Mouse (Mus musculus): ENCODE measurements around the gene Top1. TPM values are rescaled to one million over a fixed set of nuclear protein-coding genes. Genes with fewer than 3 reads are reported as not detected.

The Top1 gene
- polyA plus RNA-seq, 1 experiment from 2014 or later: 48.6 TPM

GRCm38 (mm10) chr2:160723613-160724375 lies 78.1 kb downstream of the Top1 start:
- Histone ChIP-seq H3K4me2 (ENCODE audit: low read length) (no peak overlapping the region), H3K9me3 (ENCODE audit: control insufficient read depth, low read length) (no peaks in the 10 kb centered on the region), H3K9ac (ENCODE audit: low read length) (no peak overlapping the region), H3K27me3 (ENCODE audit: control insufficient read depth, insufficient read depth, low read length) (no peaks in the 10 kb centered on the region), H3K36me3 (ENCODE audit: control insufficient read depth, insufficient read depth, low read length) (peaks cover 69% of the 10 kb centered on the region), H3K4me1 (ENCODE audit: control insufficient read depth in 2 of 2, insufficient read depth in 2 of 2, low read length in 2 of 2) (no peaks in the 10 kb centered on the region), H3K4me3 (ENCODE audit: control insufficient read depth in 1 of 2, insufficient read depth in 1 of 2, low read depth in 1 of 2, low read length in 2 of 2) (no peak overlapping the region), H3K27ac (replicated peaks in 1 of 2; ENCODE audit: control insufficient read depth in 1 of 2, insufficient read depth in 1 of 2, low read depth in 2 of 2, low read length in 2 of 2) (no peak overlapping the region)
- ATAC-seq (ENCODE audit: insufficient number of reproducible peaks, insufficient read depth, low FRiP score, low read depth): no peak
- WGBS: 96% methylated on average over 4 of the region's 4 CpGs

- Histone ChIP-seq H3K9ac (ENCODE audit: low read length) (no peak overlapping the region), H3K4me2 (ENCODE audit: low read length) (no peak overlapping the region), H3K36me3 (ENCODE audit: control insufficient read depth, insufficient read depth, low read length) (peaks cover 62% of the 10 kb centered on the region), H3K4me3 (ENCODE audit: control insufficient read depth in 1 of 2, insufficient read depth in 1 of 2, low read depth in 1 of 2, low read length in 2 of 2) (no peak overlapping the region), H3K27me3 (ENCODE audit: control insufficient read depth, insufficient read depth, low read length) (no peaks in the 10 kb centered on the region), H3K27ac (replicated peaks in 1 of 2; ENCODE audit: control insufficient read depth in 1 of 2, insufficient read depth in 1 of 2, low read depth in 2 of 2, low read length in 2 of 2) (no peak overlapping the region), H3K4me1 (ENCODE audit: control insufficient read depth in 2 of 2, insufficient read depth in 2 of 2, low read length in 2 of 2) (no peaks in the 10 kb centered on the region), H3K9me3 (ENCODE audit: control insufficient read depth, low read length) (no peaks in the 10 kb centered on the region)
- 84% methylated on average over 5 of the region's 5 CpGs for WGBS
- no peak for ATAC-seq (ENCODE audit: insufficient number of reproducible peaks, insufficient read depth, low FRiP score, low read depth)
Measured at GRCm38 (mm10) chr2:160724536-160724935, 78.8 kb downstream of the Top1 start.

- Histone ChIP-seq H3K27me3 (ENCODE audit: control insufficient read depth, insufficient read depth, low read length) (no peaks in the 10 kb centered on the region), H3K27ac (replicated peaks in 1 of 2; ENCODE audit: control insufficient read depth in 1 of 2, insufficient read depth in 1 of 2, low read depth in 2 of 2, low read length in 2 of 2) (no peak overlapping the region), H3K36me3 (ENCODE audit: control insufficient read depth, insufficient read depth, low read length) (peaks cover 46% of the 10 kb centered on the region), H3K4me3 (ENCODE audit: control insufficient read depth in 1 of 2, insufficient read depth in 1 of 2, low read depth in 1 of 2, low read length in 2 of 2) (no peak overlapping the region), H3K4me1 (ENCODE audit: control insufficient read depth in 2 of 2, insufficient read depth in 2 of 2, low read length in 2 of 2) (peaks cover 3 to 11% of the 10 kb centered on the region in 2 experiments; a peak in 3 of 4 replicates), H3K4me2 (ENCODE audit: low read length) (no peak overlapping the region), H3K9ac (ENCODE audit: low read length) (no peak overlapping the region), H3K9me3 (ENCODE audit: control insufficient read depth, low read length) (no peaks in the 10 kb centered on the region)
- ATAC-seq (ENCODE audit: insufficient number of reproducible peaks, insufficient read depth, low FRiP score, low read depth): no peak
- WGBS: 75% methylated on average over 6 of the region's 6 CpGs
Measured at GRCm38 (mm10) chr2:160725877-160726864, 80.5 kb downstream of the Top1 start.

GRCm38 (mm10) chr2:160728972-160729371 lies 83.3 kb downstream of the Top1 start:
- H3K4me3 ChIP-seq (ENCODE audit: control insufficient read depth in 1 of 2, insufficient read depth in 1 of 2, low read depth in 1 of 2, low read length in 2 of 2): no peak overlapping the region

GRCm38 (mm10) chr2:160729436-160729835 lies 83.7 kb downstream of the Top1 start:
- peaks cover 16% of the 10 kb centered on the region for H3K36me3 ChIP-seq (ENCODE audit: control insufficient read depth, insufficient read depth, low read length)
- no peak overlapping the region for H3K4me3 ChIP-seq (ENCODE audit: control insufficient read depth in 1 of 2, insufficient read depth in 1 of 2, low read depth in 1 of 2, low read length in 2 of 2)
- H3K4me2 ChIP-seq (ENCODE audit: low read length): no peak overlapping the region
- H3K9me3 ChIP-seq (ENCODE audit: control insufficient read depth, low read length): no peaks in the 10 kb centered on the region
- WGBS: 72% methylated on average over 2 of the region's 2 CpGs
- no peak for ATAC-seq (ENCODE audit: insufficient number of reproducible peaks, insufficient read depth, low FRiP score, low read depth)
- no peak overlapping the region for H3K9ac ChIP-seq (ENCODE audit: low read length)
- no peaks in the 10 kb centered on the region for H3K27me3 ChIP-seq (ENCODE audit: control insufficient read depth, insufficient read depth, low read length)
- peaks cover 17 to 32% of the 10 kb centered on the region in 2 experiments for H3K4me1 ChIP-seq (ENCODE audit: control insufficient read depth in 2 of 2, insufficient read depth in 2 of 2, low read length in 2 of 2)
- no peak overlapping the region for H3K27ac ChIP-seq (replicated peaks in 1 of 2; ENCODE audit: control insufficient read depth in 1 of 2, insufficient read depth in 1 of 2, low read depth in 2 of 2, low read length in 2 of 2)

More at GRCm38 (mm10) chr2:160728972-160729371, 83.3 kb downstream of the Top1 start:
- H3K27ac ChIP-seq (replicated peaks in 1 of 2; ENCODE audit: control insufficient read depth in 1 of 2, insufficient read depth in 1 of 2, low read depth in 2 of 2, low read length in 2 of 2): no peak overlapping the region
- peaks cover 20% of the 10 kb centered on the region for H3K36me3 ChIP-seq (ENCODE audit: control insufficient read depth, insufficient read depth, low read length)
- H3K4me1 ChIP-seq (ENCODE audit: control insufficient read depth in 2 of 2, insufficient read depth in 2 of 2, low read length in 2 of 2): peaks cover 14 to 28% of the 10 kb centered on the region in 2 experiments
- no peaks in the 10 kb centered on the region for H3K9me3 ChIP-seq (ENCODE audit: control insufficient read depth, low read length)
- H3K4me2 ChIP-seq (ENCODE audit: low read length): no peak overlapping the region
- WGBS: 88% methylated on average over 3 of the region's 3 CpGs
- ATAC-seq (ENCODE audit: insufficient number of reproducible peaks, insufficient read depth, low FRiP score, low read depth): no peak
- H3K9ac ChIP-seq (ENCODE audit: low read length): no peak overlapping the region
- H3K27me3 ChIP-seq (ENCODE audit: control insufficient read depth, insufficient read depth, low read length): no peaks in the 10 kb centered on the region

DNA sequence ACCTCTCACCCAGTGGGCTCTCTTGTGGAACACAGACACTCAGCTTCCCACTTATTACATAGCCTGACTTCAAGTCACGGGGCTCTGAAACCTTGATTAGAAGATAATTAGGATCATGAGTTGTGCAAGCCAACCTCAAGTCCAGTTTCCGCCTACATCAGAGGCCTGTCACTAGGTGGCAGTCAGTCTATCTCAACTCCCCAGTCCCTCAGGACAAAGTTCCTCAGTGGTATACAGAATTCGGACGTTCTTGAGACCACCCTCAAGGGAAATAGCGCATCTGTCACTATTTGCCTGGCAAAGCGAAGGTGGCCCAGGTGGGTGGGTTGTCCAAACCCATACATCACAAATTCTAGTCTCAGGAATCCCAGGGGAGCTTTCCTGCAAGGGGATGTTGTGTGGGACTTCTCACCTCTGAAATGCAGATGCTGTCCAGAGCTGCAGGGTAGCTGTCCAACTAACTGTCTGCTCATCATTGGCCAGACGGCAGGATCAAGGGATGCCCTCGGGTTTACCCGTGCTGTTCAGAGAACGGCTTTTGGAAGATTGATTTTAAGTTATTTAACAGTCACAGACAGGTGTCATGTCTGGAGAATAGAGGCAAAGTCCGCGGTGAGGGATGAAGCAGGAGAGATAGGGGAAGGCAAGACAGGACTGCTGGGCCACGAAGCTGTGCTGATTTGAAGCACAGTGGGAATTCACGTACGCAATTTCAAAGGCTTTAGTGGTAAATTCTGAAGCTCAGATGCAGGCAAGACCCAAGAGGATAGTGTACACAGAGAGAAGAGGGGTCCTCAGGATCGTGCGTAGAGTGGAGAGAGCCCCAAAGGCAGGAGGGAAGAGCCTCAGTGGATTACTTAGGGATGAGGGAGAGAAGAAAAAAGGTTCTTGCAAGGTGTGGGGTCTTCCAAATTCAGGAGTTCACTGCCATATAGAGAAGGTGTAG lies 84.4 kb downstream of the Top1 start:
- H3K4me2 ChIP-seq (ENCODE audit: low read length): peak overlapping the region; percentile 96
- H3K4me3 ChIP-seq (ENCODE audit: control insufficient read depth in 1 of 2, insufficient read depth in 1 of 2, low read depth in 1 of 2, low read length in 2 of 2): peak overlapping the region; percentile 87 to 96
- WGBS: 25% methylated on average over 17 of the region's 17 CpGs
- peak overlapping the region; percentile 98 for H3K9ac ChIP-seq (ENCODE audit: low read length)
- ATAC-seq (ENCODE audit: insufficient number of reproducible peaks, insufficient read depth, low FRiP score, low read depth): no peak
- peaks cover 18 to 39% of the 10 kb centered on the region in 2 experiments for H3K4me1 ChIP-seq (ENCODE audit: control insufficient read depth in 2 of 2, insufficient read depth in 2 of 2, low read length in 2 of 2)
- no peak overlapping the region for H3K27ac ChIP-seq (replicated peaks in 1 of 2; ENCODE audit: control insufficient read depth in 1 of 2, insufficient read depth in 1 of 2, low read depth in 2 of 2, low read length in 2 of 2)
- no peaks in the 10 kb centered on the region for H3K27me3 ChIP-seq (ENCODE audit: control insufficient read depth, insufficient read depth, low read length)
- H3K9me3 ChIP-seq (ENCODE audit: control insufficient read depth, low read length): no peaks in the 10 kb centered on the region
- H3K36me3 ChIP-seq (ENCODE audit: control insufficient read depth, insufficient read depth, low read length): peaks cover 12% of the 10 kb centered on the region

DNA sequence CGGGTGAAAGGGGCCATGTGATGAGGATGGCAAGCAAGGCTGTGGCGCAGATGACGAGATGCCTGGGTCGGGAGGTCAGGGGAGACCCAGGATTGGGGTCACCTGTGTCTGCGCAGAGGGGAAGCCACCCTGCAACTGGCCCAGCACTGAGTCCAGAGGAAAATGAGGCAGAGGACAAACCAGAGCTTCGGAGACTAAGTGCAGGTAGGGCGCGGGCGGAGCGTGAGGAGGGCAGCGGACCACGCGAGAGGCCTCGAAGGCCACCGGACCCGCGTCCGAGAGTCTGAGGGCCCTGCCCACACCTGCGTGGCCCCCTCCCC lies 85.1 kb downstream of the Top1 start:
- ATAC-seq (ENCODE audit: insufficient number of reproducible peaks, insufficient read depth, low FRiP score, low read depth): no peak
- Histone ChIP-seq H3K36me3 (ENCODE audit: control insufficient read depth, insufficient read depth, low read length) (peaks cover 12% of the 10 kb centered on the region), H3K4me2 (ENCODE audit: low read length) (peak overlapping the region; percentile 96), H3K27ac (replicated peaks in 1 of 2; ENCODE audit: control insufficient read depth in 1 of 2, insufficient read depth in 1 of 2, low read depth in 2 of 2, low read length in 2 of 2) (peak overlapping the region in 1 of 2 experiments; percentile 92; a peak in 1 of 4 replicates), H3K4me1 (ENCODE audit: control insufficient read depth in 2 of 2, insufficient read depth in 2 of 2, low read length in 2 of 2) (peaks cover 23 to 45% of the 10 kb centered on the region in 2 experiments), H3K27me3 (ENCODE audit: control insufficient read depth, insufficient read depth, low read length) (no peaks in the 10 kb centered on the region), H3K9ac (ENCODE audit: low read length) (peak overlapping the region; percentile 98), H3K4me3 (ENCODE audit: control insufficient read depth in 1 of 2, insufficient read depth in 1 of 2, low read depth in 1 of 2, low read length in 2 of 2) (peak overlapping the region; percentile 87 to 96), H3K9me3 (ENCODE audit: control insufficient read depth, low read length) (no peaks in the 10 kb centered on the region)
- 11% methylated on average over 13 of the region's 19 CpGs for WGBS
